Mouse (Mus musculus) megakaryocyte, embryonic 14.5 days (primary cell): ENCODE measurements around the gene Pltp. TPM values are rescaled to one million over a fixed set of nuclear protein-coding genes. Genes with fewer than 3 reads are reported as not detected.
A peak's percentile ranks its signal among the peaks of the same experiment; 100 is the strongest.

Experiments
- H3K27me3 ChIP-seq: replicated peaks from 2 replicates; pipeline ENCODE3; 2012; ENCODE audit warnings: inconsistent platforms
- H3K36me3 ChIP-seq: replicated peaks from 2 replicates; pipeline ENCODE3; 2012; ENCODE audit warnings: low read length, inconsistent platforms, mixed read lengths
- H3K4me1 ChIP-seq: 2 replicates; pipeline ENCODE4 v1.6.1; 2012; ENCODE audit warnings: inconsistent platforms
- H3K4me3 ChIP-seq: replicated peaks from 2 replicates; pipeline ENCODE3; 2012; ENCODE audit warnings: moderate library complexity, mild to moderate bottlenecking, inconsistent platforms
- H3K9me3 ChIP-seq: 2 replicates; pipeline ENCODE4 v1.6.1; 2012; ENCODE audit warnings: inconsistent platforms
- FLI1 ChIP-seq: IDR thresholded peaks from 2 replicates; pipeline ENCODE4 v1.6.1; 2012; ENCODE audit warnings: low read length, inconsistent platforms, mixed read lengths
- GATA1 ChIP-seq: IDR thresholded peaks from 3 replicates; pipeline ENCODE4 v1.6.1; 2012; ENCODE audit warnings: mixed read lengths, low read length, inconsistent platforms, borderline replicate concordance
- polyA plus RNA-seq: library from polyadenylated mRNA; stranded (reverse); fragments of >175 nt; gene quantifications from 2 replicates; pipeline ENCODE4 v1.2.3, GENCODE M21; 2012; ENCODE audit warnings: low replicate concordance; ENCODE audit not compliant: insufficient read depth

Gene Pltp
- polyA plus RNA-seq, 1 experiment, result 146 TPM

- peaks cover 53% of the 10 kb centered on the region for H3K4me1 ChIP-seq
- H3K4me3 ChIP-seq, result no peak overlapping the region
- peaks cover 3% of the 10 kb centered on the region for H3K27me3 ChIP-seq
- TF ChIP-seq GATA1 (no peak), FLI1 (no peak)
- peaks cover 42% of the 10 kb centered on the region for H3K36me3 ChIP-seq
- H3K9me3 ChIP-seq, result no peaks in the 10 kb centered on the region
Observed at GRCm38 (mm10) chr2:164831029-164831428, 26.5 kb downstream of the Pltp start.

- TF ChIP-seq GATA1, result no peak
- no peak for TF ChIP-seq FLI1
- no peaks in the 10 kb centered on the region for H3K9me3 ChIP-seq
- H3K36me3 ChIP-seq, result peaks cover 49% of the 10 kb centered on the region
- H3K4me3 ChIP-seq, result no peak overlapping the region
- peaks cover 54% of the 10 kb centered on the region for H3K4me1 ChIP-seq
- H3K27me3 ChIP-seq, result peaks cover 3% of the 10 kb centered on the region
Observed at GRCm38 (mm10) chr2:164829090-164829489, 28.4 kb downstream of the Pltp start.

DNA sequence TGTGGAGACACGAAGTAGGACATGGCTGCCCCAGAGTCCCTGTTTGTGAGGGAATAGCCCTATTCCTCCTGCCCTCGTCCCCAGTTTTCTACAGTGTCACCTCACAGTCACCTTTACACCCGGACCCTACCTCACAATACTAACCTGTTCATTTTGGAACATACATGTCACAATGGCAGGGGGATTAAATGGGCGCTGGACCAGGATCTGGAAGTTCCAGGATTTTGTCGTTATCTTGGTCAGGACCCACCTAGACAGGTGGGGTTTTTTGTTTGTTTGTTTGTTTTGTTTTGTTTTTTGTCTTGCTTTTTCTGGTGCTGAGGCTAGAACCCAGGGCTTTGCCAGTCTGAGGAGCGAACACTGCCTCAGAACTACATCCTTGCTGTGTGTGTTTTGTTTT, 29.1 kb downstream of the Pltp start, which contains the start of gene Spata25:
Gene Spata25 (minus strand): TSS at position 101 of the 400 bp plus-strand sequence.
- H3K36me3 ChIP-seq, result peaks cover 51% of the 10 kb centered on the region
- H3K9me3 ChIP-seq, result no peaks in the 10 kb centered on the region
- peaks cover 3% of the 10 kb centered on the region for H3K27me3 ChIP-seq
- TF ChIP-seq GATA1, result no peak
- no peak for TF ChIP-seq FLI1
- H3K4me1 ChIP-seq, result peaks cover 54% of the 10 kb centered on the region
- no peak within 1 kb of the TSS for H3K4me3 ChIP-seq

DNA sequence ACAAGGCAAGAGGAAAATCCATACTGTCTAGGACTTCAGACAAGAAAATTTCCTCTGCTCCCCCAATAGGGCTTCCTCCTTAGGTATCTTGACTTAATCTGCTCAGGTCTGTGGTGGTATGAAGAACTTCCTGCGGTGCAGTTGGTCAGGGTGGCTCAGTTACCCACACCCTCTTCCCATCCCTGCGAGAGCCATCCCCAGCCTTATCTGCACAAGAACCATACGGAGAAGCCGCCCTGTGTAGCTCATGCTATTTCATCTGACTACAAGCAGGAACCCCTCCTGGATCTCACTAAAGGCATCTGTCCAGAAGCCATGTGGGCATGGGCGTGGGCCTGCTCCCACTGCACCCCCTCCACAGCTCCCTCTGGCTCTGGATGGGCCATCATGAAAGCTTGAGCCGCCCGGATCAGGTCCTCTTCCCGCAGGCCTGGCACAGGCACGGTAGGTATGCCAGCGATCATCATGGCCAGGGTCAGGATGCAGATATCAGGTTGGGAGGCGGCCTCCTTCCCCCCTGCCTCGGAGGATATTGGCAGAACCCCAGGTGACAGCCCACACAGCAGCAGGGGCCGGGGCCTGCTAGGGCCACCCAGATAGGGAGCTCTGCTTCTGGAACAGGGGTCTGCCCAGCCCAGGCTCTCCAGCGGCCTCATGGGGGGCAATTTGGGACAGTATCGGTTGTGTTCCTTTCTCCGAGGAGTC, 30.2 kb downstream of the Pltp start:
- TF ChIP-seq FLI1 (no peak), GATA1 (no peak)
- no peak overlapping the region for H3K4me3 ChIP-seq
- H3K9me3 ChIP-seq, result no peaks in the 10 kb centered on the region
- H3K27me3 ChIP-seq, result peaks cover 3% of the 10 kb centered on the region
- peaks cover 48% of the 10 kb centered on the region for H3K4me1 ChIP-seq
- H3K36me3 ChIP-seq, result peaks cover 51% of the 10 kb centered on the region

DNA sequence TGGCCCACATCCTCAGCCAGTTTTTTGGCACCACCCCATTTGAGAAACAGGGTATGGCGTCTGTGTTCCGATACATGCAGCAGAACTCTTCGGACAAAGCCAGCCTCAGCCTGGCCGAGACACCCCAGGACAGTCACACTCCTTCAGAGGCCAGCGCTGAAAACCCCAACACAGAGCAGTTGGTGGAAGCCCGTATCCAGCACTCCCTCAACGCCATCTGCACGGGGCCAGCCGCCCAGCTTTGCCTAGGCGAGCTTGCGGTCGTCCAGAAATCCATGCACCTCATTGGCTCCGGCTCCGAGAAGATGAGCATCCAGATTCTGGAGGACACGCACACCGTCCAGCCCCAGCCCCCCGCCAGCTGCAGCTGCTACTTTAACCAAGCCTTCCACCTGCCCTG, 32.0 kb downstream of the Pltp start:
- TF ChIP-seq FLI1, result no peak
- no peak for TF ChIP-seq GATA1
- Histone ChIP-seq H3K9me3 (no peaks in the 10 kb centered on the region), H3K4me3 (no peak overlapping the region), H3K4me1 (peaks cover 49% of the 10 kb centered on the region), H3K36me3 (peaks cover 68% of the 10 kb centered on the region), H3K27me3 (no peaks in the 10 kb centered on the region)

DNA sequence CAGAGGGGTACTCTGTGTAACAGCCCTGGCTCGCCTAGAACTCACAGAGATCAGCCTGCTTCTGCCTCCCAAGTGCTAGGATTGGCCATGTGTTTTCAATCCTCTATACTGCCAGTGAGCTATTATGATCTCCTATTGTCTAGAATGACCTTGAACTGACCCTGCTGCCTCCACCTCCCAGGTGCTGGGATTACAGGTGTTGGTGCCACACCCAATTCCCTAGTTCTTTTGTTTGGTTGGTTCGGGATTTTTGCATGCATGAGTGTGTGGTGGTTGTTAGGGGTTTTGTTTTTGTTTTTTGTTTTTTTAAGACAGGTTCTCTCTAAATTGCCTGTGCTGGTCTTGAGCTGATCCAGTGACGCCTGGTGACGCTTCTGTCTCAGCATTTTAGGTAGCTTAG, 33.5 kb downstream of the Pltp start:
- H3K36me3 ChIP-seq, result peaks cover 81% of the 10 kb centered on the region

GRCm38 (mm10) chr2:164823181-164823585, 34.3 kb downstream of the Pltp start:
- H3K4me1 ChIP-seq, result peaks cover 47% of the 10 kb centered on the region
- H3K27me3 ChIP-seq, result no peaks in the 10 kb centered on the region
- TF ChIP-seq FLI1, result no peak
- peak overlapping the region; percentile 99 for H3K4me3 ChIP-seq
- no peaks in the 10 kb centered on the region for H3K9me3 ChIP-seq
- peaks cover 76% of the 10 kb centered on the region for H3K36me3 ChIP-seq

More for the DNA sequence above, 33.5 kb downstream of the Pltp start:
- Histone ChIP-seq H3K9me3 (no peaks in the 10 kb centered on the region), H3K4me1 (peaks cover 47% of the 10 kb centered on the region), H3K27me3 (no peaks in the 10 kb centered on the region), H3K4me3 (peak overlapping the region; percentile 99)
- TF ChIP-seq GATA1 (no peak), FLI1 (no peak)

- Histone ChIP-seq H3K9me3 (no peaks in the 10 kb centered on the region), H3K4me1 (peaks cover 51% of the 10 kb centered on the region), H3K4me3 (peak within 1 kb of the TSS; percentile 99), H3K27me3 (no peaks in the 10 kb centered on the region), H3K36me3 (peaks cover 76% of the 10 kb centered on the region)
- TF ChIP-seq GATA1 (no peak), FLI1 (no peak)
Observed at GRCm38 (mm10) chr2:164822636-164823165, 34.8 kb downstream of the Pltp start, which contains the start of gene Zswim1. Gene Zswim1 (plus strand): TSS chr2:164822686.

DNA sequence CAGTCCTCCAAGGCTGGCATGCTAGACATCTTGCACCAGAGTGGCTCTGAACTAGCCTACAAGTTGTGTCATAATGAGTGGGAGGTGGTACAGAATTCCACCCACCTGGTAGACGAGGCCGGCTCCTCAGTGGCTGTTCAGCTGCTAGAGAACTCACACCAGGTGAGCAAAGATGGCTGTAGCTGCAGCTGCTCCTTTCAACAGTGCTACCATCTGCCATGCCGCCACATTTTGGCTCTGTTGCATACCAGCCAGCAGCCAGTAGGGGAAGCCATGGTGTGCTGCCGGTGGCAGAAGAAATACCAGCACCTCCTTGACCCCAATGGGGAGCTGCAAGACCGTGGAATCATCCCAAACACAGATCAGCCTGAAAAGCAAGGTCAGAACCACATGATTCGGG, 36.5 kb downstream of the Pltp start:
- H3K9me3 ChIP-seq, result no peaks in the 10 kb centered on the region
- H3K4me1 ChIP-seq, result peaks cover 51% of the 10 kb centered on the region
- TF ChIP-seq GATA1, result no peak
- TF ChIP-seq FLI1, result no peak
- no peak overlapping the region for H3K4me3 ChIP-seq
- H3K27me3 ChIP-seq, result no peaks in the 10 kb centered on the region
- H3K36me3 ChIP-seq, result peaks cover 68% of the 10 kb centered on the region

- no peak for TF ChIP-seq GATA1
- H3K9me3 ChIP-seq, result no peaks in the 10 kb centered on the region
- H3K4me1 ChIP-seq, result peaks cover 38% of the 10 kb centered on the region
- no peak overlapping the region for H3K4me3 ChIP-seq
- H3K27me3 ChIP-seq, result no peaks in the 10 kb centered on the region
- H3K36me3 ChIP-seq, result peaks cover 74% of the 10 kb centered on the region
Observed at GRCm38 (mm10) chr2:164817703-164818102, 39.8 kb downstream of the Pltp start.
